Mouse (Mus musculus) ES-CJ7 (cell line): ENCODE results near the gene Ebpl.

ENCODE experiments used
- DNase-seq: peaks from one replicate; pipeline ENCODE4 v3.0.0; 2011; ENCODE audit warnings: low read depth, low spot score

Ebpl gene

DNA sequence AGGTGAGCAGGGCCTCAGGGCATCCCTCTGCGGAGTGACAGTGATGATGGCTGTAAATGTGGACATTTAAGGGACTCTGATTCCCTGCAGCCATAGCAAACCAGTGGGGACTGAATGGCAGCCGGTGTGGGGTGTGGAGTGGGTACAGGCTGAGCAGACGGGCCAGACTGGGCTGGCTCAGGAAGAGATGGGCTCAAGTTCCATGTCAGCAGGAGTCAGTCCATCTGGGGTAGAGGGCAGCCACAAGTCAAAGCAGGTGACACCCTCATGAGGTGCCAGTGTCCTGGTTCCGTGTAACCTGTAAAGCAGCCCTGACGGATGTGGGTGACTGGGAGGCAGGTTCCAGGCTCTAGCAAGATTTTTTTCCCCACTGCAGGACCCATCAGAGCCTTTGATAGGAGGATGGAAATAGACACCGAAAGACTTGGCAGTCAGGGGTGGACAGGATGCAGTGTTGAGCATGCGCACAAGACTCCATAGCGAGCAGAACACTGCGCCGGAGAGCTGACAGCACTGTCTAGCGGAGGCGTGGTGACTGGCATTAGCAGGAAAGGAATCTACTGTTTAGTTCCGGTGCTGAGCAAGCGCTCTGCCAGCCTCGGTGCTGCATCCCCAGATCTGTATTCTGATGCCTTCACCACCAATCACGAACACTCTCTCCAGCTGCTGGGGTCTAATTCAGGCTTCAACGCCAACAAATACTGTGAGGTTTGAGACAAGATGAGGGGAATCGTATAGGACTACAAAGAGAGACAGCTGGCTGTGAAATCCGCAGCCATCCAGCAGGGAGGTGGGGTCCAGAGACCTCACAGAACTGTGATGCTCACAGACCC is 32.4 kb downstream of the Ebpl start:
- peak; percentile 23 for DNase-seq

DNA sequence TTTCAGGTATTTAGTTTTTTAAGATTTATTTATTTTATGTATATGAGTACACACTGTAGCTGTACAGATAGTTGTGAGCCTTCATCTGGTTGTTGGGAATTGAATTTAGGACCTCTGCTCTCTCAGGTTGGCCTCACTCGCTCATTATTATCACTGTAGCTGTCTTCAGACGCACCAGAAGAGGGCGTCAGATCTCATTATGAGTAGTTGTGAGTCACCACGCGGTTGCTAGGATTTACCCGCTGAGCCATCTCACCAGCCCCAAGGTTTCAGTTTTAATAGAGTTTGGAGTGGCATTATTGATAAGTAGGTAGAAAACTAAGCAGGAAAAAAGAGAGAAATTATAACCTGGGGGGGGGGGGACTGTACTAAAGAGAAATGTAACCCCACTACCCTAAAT is 33.2 kb downstream of the Ebpl start:
- DNase-seq = peak; percentile 37

- no peak for DNase-seq
Measured at GRCm38 (mm10) chr14:61322740-61323139, 37.5 kb downstream of the Ebpl start.

GRCm38 (mm10) chr14:61321200-61321599 is 39.0 kb downstream of the Ebpl start:
- DNase-seq = no peak

DNA sequence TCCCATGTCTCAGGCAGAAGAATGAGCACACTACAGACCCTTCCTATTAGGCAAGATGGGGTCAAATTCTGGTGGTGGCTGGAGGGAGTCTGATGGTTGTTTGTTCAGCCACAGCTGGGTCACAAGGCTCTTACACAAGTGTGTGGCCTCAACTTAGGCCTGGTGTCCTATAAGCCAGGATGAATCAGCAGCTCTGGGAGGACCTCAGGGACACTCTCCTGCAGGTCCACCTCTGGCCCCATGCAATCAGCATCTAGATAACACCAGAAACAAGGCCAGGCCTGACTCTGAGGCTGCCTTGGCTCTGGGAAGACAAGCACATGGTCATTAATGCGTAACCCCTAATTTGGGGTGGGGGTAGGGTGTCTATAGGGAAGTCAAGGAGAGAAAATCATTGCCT is 39.5 kb downstream of the Ebpl start:
- DNase-seq = no peak

DNA sequence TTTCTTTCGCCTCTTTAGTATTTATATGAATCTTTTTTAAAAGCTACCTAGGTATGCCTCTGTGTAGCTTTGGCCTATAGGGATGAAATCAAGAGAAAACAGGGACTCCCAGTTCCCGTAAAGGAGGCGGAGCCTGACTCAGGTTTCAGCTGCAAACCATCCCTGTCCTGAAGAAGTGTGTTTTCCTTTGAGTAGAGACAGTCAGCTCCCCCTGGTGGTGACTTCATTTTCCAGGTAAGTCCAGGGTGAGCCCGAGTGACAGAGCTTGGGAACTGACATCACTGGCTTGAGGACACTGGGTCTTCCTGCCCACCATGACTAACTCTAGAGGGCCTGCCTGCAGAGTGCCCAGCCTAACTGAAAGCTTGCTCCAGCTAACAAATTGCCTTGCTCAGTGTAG is 43.4 kb downstream of the Ebpl start:
- peak; percentile 95 for DNase-seq

DNA sequence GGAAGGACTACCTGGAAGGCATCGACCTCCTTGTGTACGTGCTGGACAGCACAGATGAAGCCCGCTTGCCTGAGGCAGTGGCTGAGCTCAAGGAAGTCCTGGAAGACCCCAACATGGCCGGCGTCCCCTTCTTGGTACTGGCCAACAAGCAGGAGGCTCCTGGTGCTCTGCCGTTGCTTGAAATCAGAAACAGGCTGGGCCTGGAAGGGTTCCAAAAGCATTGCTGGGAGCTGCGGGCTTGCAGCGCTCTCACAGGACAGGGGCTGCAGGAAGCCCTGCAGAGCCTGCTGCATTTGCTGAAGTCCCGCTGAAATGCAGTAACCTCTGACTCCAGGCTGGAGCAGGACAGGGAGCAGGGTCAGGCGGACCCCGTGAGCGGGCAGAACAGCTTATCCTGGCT is 49.3 kb downstream of the Ebpl start:
- no peak for DNase-seq

DNA sequence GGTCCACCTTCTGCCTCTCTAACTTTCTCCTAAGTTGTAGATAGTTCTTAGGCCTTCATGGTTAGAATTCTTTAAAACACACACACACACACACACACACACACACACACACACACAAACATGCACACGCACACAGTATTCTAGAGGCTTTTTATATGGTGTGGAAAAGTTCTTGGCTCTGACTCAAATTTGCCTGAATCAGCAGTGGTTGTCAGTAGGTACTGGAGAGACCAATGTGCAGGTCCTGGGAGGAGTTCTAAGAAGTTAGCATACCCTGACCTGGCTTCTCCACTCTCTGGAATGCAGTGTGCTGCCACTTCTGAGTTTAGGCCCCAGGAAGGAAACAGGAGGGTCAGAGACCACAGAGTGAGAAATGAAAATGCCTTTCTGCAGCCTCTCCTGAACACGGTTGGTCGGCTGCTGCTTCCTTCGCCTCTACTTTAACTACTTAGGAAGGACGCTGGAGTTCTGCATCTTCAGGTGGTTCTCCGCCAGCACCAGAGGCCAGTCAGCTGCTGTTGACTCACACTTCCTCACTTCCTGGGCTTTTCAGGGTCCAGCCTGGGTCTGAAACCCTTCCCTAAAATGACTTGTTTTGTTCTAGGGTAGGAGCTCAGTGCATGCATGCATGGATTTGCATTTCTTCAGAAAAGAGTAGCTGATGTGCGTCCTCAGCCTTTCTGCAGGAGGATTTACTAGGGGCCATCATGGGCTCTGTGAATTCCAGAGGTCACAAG is 50.0 kb downstream of the Ebpl start:
- no peak for DNase-seq

DNA sequence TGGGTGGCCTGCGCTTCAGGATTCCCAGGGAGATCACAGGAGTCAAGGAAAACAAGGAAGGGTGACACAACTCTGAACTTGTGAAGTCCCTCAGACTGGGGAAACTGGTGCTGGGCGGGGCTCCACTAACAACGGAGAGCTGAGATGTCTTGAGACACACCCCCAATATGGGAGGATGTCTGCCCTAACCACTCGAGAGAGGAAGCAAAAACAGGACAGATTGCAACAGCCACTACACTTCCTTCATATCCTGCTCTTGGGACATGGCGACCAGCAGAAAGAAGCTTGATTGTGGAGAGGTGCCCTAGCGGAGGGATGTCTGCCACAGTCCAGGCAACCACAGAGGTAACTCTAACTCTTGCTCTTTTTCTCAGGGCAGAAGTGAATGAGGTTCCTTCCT is 50.6 kb downstream of the Ebpl start, which contains the start of gene Arl11:
Gene Arl11 (plus strand): TSS at position 161 of the 400 bp plus-strand sequence.
- DNase-seq = no peak

- no peak for DNase-seq
Measured at GRCm38 (mm10) chr14:61303969-61304609, 56.1 kb downstream of the Ebpl start.

DNA sequence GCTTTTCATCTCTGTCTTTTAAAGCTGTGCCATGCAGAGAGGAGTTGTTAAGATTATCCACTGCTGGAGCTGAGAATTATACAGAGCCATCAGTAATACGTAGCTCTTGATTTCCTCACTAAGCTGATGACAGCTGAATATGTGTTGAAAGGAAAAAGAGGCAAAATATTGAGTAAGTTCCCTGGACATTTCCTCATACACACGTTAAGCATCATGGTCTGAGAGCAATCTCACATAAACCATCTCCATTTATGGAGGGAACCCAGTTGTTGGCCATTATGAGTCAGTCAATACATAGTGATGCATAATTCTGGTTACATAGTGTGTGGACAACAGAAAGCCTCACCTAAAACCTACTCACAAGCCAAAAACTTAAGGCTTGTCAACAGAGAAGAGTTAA is 57.8 kb downstream of the Ebpl start:
- no peak for DNase-seq

DNA sequence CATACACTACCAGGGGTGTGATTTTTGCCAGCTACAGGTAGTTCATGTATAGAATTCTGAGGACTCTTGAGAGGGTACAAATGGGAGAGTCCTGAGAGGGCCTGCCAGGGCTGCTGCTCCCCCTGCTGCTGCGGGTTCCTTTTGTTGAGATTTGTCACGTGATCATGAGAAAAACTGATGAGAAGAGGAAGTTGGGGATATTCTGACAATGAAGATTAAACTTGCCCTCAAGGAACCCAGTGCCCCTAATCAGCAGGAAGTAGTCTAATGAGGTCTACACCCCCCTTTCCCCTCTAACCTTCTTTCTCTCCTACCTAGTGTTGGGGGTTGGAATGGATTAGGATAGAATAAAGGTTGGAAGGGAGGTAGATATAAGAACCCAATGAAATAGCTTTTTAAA is 58.9 kb downstream of the Ebpl start:
- no peak for DNase-seq

DNA sequence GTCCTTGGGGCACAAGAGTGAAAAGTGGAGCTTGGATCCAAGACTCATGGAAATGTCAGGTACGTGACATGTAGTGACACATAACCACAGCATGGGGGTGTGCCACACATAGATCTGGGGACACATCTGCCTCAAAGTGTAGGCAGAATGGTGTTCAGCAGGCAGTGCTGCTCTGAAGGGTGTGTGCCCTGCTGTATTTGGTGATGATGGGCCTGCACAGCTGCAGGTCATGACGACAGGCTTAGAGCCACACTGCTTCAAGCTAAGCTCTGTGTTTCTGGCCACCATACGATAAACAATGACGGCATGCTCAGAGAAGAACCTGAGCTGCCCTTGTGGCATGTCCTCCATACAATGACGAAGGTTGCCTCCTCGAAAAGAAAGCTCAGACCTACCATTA is 60.4 kb downstream of the Ebpl start:
- DNase-seq = no peak

DNA sequence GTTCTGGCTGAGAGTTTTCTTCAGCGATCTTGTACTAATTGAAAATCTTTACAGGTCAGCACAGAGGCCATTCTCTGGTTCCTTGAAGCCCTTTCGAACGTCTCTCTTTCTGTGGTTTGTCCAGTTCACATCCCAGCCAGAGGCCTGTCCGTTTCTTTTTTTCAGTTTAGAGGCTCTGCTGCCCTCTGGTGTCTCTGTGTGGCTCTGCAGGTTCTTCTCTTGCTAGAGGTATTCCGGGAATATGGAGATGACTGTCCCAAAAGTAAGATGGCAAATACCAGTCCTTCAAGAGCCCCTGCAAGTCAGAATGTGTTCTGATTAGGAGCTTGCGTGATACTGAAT is 65.5 kb downstream of the Ebpl start:
- peak; percentile 77 for DNase-seq

- peak; percentile 75 for DNase-seq
Measured at GRCm38 (mm10) chr14:61293884-61294737, 66.1 kb downstream of the Ebpl start.

GRCm38 (mm10) chr14:61290664-61291063 is 69.6 kb downstream of the Ebpl start:
- DNase-seq = no peak

GRCm38 (mm10) chr14:61288606-61289286 is 71.5 kb downstream of the Ebpl start:
- DNase-seq = no peak
